Mouse (Mus musculus) c-Kit-positive CD71-negative TER-119-negative erythroid progenitor cells, embryonic 14.5 days (primary cell): ENCODE measurements at regions not wholly inside any gene's neighbourhood (a gene's known extent, or its start where the extent isn't known, plus 50 kb on each side); places are given as distances from the start of the nearest gene placed in this dataset.

ENCODE experiments used
- DNase-seq: peaks from one replicate; pipeline ENCODE4 v3.0.0-alpha.2; 2013; ENCODE audit warnings: low read depth

DNA sequence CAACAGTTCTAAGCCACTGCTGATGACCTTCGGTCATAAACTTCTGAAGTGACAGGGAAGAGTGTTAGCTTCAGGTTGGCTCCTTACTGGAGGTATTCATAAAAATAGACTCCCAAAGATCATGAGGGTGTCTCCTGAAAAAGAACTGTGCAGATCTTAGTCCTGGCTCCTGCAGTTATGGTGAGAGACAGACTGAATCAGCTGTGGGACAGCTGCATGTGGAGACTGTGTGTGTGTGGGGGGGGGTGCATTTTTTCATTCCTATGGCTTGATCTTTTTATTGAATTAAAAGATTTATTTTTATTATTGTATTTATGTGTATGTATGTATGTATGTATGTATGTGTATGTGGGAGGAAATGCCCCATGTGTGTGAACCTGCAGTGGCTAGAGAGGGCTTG is 149.9 kb upstream of the Trib2 start:
- DNase-seq: no peak

DNA sequence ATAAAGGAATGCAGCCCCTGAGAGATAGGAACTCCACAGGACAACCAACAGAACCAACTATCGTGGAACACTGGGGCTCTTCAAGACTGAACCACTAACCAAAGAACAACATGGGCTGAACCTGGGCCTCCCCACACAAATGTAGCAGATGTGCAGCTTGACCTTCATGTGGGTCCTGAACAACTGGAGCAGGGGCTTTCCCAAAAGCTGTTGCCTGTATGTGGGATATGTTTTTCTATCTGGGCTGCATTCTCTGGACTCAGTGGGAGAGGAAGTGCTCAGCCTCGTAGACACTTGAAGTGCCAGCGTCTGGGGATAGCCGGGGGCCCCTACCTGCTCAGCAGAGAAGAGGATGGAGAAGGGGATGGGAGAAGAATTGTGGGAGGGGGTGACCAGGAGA is 149.2 kb upstream of the Trib2 start:
- DNase-seq: no peak

DNA sequence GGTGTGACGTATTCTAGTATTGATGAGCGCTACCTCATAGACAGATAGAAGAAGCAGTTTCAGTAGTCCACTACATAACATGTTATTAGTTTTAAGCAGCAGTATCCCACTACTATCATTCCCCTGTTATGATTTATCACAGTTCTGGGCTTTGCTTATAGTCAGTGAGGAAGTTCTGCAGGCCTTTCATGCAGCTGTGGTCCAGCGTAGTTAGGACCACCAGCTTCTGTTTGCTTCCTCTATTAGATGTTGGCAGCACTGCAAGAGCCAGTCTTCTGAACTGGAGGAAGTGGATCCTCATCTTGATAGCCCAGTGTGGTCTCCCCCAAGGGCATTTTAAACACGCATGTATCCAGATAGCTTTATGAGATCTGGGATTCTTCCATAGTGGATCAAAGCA is 147.4 kb upstream of the Trib2 start:
- DNase-seq: no peak

DNA sequence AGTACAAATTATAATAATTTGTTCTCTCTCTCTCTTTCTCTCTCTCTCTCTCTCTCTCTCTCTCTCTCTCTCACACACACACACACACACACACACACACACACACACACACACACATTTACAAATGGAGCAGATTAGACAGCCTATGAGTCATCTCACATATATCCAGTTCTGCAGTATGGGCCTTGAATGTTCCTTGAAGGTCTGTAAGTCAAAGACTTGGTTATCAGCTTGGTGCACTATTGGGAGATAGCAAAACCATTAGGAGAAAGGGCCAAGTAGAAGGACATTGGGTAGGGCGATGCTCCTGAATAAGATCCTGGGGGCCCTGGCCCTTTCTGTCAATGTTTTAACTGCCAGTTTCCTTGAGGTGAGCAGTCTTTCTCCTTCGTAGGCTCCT is 145.1 kb upstream of the Trib2 start:
- DNase-seq: no peak

DNA sequence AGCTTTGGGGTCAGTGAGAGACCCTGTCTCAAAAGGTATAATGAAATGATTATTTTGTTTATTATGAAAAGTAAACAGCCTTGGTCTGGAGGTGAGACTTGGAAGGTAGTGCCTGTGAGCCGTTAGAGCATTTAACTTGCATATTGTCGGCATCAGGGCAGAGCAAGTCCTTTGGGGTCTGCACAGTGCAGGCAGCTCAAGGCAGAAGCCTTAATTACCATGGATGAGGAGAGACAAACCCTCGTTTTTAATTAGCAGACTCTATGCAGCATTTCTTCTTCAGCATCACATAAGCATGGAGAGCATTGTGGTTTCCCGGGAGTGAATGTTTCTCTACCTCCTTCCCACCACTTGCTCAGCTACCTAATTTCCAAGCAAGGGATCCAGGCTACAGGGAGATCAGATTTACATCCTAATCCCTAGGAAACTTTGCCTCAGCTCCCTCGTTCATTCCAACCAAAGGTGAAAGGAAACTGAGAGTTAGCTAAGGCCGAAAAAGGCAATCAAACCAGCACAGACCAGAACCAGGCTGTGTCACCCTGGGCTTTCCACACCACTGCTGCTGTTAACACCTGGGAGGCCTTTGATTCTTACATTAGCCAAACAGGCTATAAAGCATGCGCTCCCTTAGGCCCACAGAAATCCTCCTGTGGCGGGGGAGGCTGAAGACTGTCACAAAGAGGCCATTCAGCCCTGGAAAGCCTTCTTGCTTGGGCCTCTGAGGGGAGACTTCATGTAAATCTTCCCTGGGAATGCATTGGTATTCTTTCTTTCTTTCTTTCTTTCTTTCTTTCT is 120.9 kb upstream of the Trib2 start:
- no peak for DNase-seq

DNA sequence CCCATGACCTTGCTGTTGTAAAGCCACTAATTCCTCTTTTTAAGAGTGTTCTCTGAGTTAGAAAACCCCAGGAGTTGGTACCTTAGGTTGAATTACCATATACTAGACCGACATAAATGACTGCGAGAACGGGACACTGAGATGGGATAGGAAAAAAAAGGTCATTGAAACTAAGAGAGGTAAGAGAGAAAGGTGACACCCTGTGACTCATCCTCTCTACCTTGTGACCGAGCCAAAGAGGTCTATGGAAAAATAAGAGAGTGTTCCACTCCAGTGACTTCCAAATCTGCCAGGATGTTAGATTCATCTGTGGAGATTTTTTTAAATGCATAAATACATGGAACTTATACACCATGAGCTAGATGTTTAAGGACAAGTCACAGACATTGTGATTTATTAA is 115.3 kb upstream of the Trib2 start:
- DNase-seq: no peak

DNA sequence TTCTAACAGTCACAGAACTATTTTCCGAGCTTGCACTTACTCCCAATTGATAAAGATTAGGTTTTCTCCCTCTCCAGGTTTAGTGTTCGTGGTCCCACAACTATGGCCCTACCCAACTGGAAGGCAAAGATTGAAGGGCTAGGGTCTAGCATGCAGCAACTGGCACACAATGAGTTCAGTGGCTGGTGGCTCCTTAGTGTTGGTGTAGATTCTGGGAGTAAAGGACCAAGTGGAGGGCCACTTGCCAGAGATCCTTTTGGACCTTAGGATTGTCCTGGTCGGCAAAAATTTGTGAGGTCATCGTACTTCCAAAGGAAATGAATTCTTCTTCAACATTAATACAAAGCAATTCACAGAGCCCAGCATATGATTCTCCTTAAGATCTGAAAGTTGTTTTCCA is 114.8 kb upstream of the Trib2 start:
- DNase-seq: no peak

DNA sequence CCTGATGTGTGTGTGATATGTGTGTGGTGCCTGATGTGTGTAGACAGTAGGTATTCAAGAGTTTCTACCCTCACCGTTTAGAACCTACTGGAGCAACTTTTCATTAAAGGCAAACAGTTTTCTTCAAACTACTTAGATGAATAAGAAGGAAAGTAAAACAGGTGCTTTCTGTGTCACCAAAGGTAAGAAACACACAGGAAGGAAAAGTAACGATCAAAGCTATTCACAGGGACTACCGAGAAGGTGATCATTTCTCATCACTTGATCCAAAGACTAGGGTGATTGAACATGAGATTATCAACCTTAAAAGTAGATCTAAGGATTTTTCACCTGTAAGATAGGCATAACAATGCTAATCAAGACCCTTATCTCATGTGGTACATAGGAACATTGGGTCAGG is 113.4 kb upstream of the Trib2 start:
- no peak for DNase-seq

DNA sequence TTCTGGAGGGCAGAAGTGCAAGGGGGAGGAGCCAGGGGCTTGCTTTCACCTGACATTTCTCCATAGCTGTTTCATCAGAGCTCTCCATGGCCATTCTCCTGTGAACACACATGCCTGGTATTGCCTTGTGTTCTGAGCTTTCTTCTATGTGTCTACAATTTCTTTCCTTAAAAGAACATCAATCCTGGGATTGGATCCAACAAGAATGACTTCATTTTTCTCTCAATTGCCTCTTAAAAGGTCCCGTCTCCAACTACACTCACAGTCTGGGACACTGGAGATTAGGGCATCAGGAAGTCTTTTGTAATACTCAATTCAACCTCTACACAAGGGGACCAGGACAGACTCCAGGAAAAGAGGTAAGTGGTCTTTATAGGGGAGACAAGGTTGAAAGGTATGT is 112.8 kb upstream of the Trib2 start:
- no peak for DNase-seq

DNA sequence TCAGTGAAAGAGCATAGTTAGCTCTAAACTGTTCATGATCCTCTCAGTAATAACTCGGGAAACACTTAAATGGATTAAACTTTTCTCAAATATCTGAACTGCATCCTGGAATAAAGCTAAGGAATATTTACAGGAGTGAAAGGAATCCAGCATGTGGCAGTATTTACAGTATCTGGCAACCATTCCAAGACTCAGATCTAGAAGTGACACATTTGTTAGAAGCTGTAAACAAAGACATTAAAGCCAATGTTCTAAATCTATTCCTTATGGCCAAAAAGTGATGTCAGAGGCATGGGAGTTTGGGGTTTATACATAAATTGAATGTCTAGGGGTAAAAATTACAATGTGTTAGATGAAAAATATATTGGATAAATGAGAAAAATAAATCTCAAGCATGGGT is 101.6 kb upstream of the Trib2 start:
- no peak for DNase-seq

DNA sequence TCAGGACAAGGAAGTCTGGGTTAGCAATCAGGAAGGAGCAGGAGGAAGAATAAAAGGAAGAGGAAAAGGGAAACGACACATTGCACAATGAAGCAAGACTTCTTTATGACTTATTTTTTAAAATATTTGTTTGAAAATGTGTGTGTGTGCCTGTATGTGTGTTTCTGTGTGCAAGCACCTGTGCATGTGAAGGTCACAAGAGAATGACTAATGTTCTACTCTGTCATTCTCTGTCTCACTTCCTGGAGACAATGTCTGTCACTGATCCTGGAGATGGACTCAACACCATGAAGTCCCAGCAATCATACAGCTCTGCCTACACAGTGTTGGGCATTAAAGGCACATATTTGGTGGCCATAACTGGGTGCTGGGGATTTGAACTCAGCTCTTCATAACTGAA is 96.2 kb upstream of the Trib2 start:
- no peak for DNase-seq

DNA sequence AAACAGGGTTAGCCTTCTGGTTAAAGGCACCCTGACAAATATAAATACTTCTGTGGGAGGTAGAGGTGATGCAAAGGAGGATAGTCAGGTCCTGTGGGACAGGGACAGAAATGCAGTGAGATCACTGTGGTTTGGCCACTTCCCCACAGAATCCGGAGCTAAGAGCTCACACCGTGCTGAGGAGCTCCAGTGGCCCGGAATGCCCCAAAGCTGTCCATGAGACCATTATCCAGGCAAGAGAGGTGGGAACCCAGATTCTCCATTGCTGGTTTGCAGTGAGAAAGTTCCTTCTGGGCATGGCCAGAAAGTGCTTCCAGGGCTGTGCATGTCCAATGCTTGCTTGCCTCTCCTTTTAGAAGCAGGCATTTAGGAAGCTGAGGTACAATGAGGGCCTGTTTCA is 95.8 kb upstream of the Trib2 start:
- no peak for DNase-seq

DNA sequence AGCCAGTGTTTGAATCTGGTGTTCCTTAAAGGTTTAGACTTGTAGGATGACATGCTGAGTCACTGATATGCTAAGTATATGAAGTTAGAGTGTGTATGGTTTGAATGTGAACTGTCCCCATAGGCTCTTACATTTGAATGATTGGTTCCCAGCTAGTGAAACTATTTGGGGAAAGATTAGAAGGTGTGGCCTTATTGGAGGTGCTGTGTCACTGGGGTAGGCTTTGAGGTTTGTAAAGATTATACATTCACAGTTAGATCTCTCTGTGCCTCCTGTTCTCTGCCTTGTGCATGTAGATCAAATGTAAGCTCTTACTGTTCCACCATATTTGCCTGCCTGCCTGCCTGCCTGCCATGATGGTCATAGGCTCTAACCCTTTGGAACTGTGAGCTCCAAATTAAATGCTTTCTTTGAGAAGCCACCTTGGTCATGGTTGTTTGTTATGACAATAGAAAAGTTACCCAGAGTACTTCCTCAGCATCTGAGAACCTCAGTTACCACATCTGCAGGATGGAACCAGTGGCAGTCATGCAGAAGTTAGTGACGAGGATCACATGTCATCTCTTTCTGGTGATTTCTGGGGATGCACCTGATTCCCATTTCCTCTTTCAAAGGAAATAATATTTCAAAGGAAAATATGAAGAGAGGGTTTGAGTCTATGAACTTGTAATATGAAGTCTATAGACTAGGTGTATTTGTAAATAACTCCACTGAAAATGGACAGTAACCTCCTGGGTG is 94.7 kb upstream of the Trib2 start:
- DNase-seq: no peak

DNA sequence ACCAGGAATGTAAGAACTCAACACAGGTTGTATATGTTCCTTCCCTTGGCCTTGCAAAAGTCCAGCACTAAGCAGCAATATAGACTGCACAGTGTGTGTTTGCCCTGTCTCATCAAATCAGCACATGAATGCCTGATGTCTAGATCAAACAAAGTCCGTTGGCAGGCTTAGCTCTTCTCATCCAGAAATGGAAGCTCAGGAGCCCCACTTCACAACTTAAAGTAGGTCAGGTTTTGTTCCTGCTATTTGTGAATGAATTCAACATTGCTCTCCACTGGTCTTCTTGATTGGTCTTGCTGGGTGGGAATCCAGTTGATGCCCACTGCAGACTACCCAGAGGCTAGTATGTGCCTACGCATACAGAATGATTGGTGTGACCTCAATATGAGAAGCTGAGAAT is 80.8 kb upstream of the Trib2 start:
- DNase-seq: no peak

DNA sequence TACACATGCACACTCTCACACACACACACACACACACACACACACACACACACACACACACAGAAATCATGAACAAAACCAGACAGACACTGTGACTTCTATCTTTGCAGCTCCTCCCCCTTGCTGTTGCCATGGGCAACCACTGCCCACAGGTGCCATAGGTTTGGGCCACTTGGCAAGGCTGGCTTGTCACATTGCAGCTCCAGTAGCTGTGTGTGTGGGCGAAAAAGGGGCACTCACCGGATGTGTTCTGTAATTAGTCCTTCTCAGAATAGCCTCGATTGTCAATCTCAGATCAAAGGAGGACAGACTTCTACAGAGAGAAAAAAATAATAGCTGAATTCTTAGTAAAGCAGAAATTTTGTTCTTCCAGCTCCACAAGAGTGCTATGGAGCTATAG is 79.8 kb upstream of the Trib2 start:
- DNase-seq: no peak

DNA sequence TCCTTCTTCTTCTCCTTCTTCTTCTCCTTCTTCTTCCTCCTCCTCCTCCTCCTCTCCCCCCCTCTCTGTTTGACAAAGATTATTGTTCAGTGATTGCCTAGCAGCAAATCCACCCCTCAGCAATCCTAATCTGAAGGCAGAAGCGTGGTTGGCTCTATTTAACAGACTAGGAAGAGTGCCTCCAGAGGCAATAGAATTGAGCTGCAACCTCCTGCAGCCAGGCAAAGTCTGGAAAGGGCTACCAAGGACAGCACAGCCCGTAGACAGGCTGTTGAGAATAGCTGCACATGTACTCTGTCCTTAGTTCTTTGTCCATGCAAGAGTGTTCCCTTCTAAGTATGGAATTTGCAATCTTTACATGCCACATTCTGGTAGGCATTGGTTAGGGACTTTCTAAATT is 78.5 kb upstream of the Trib2 start:
- DNase-seq: no peak

DNA sequence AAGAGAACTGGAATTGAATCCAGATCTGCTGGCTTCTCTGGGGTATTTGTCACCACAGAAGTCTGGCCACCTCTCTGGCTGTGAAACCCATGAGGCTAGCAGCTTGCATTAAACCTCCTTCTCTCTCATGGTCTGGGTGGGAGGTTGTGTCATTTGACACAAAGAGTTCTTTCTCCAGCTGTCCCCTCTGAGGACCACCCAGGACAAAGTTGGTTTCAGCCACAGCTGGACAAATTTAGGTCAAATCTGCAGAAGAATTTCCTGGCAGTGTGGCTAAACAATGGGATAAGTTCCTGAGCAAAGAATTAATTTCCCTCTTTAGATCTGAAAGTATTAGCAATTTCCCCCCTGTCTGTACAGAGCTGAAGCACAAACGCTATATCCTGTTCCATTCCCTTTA is 73.9 kb upstream of the Trib2 start:
- DNase-seq: no peak

DNA sequence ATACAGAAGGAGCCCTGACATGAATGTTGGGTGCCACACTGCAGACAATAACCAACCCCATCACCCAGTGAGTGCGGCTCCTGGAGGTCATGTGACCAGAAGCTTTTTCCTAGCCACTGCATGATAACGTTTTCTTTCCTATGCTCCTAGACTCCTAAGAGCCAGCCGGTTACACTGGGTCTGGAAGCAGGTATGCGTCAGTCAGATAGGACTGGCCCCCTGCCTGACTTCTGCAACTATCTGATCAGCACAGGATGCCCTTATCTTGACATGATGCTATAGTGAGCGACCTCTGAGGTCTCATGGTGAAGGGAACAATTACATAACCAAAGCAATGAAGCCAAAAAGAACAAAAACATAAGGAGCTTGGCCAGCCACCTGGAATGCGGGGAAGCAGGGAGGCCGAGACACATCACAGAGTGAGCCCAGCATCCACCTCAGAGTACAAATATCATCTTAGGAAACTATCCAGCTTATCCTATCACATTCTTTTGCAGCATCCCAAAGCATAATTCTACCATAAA is 63.2 kb upstream of the Trib2 start:
- no peak for DNase-seq
